Mouse (Mus musculus) CH12.LX (cell line): ENCODE data around the gene Osgin1. TPM values are rescaled to one million over a fixed set of nuclear protein-coding genes. Genes with fewer than 3 reads are reported as not detected.

Source experiments
- DNase-seq: peaks from one replicate; pipeline ENCODE4 v3.0.0-alpha.2; 2013; ENCODE audit errors: extremely low read depth
- H3K27ac ChIP-seq: 2 replicates; pipeline ENCODE4 v1.5.1; 2012; ENCODE audit warnings: low read depth, mild to moderate bottlenecking, control low read depth, moderate library complexity; ENCODE audit not compliant: insufficient read depth
- H3K27me3 ChIP-seq: replicated peaks from 2 replicates; pipeline ENCODE3; 2012; ENCODE audit warnings: inconsistent platforms
- H3K36me3 ChIP-seq, 2 experiments: replicated peaks in 1 of 2; 2 replicates each; pipeline versions ENCODE3 to v1.6.1; 2012; ENCODE audit warnings: inconsistent platforms in 1 of 2, low read length in 1 of 2, mild to moderate bottlenecking in 1 of 2, mixed read lengths in 1 of 2, moderate library complexity in 1 of 2; ENCODE audit not compliant: control insufficient read depth in 1 of 2, insufficient read depth in 1 of 2
- H3K4me1 ChIP-seq, 2 experiments: 2 replicates each; pipeline ENCODE4 v1.6.1; 2012; ENCODE audit warnings: inconsistent platforms in 1 of 2, moderate library complexity in 1 of 2; ENCODE audit not compliant: insufficient read depth in 2 of 2, control insufficient read depth in 1 of 2
- H3K4me2 ChIP-seq: 2 replicates; pipeline ENCODE4 v1.6.1; 2012; ENCODE audit warnings: low read depth, mild to moderate bottlenecking, control low read depth; ENCODE audit not compliant: poor library complexity, insufficient read depth, severe bottlenecking
- H3K4me3 ChIP-seq, 3 experiments: fragments of 150-350 bp in 1 of 3; sonication (generic) in 1 of 3; replicated peaks in 1 of 3; 2 replicates each; pipeline versions ENCODE3 to v1.5.1; 2011 to 2012; ENCODE audit warnings: low read depth in 2 of 3, low read length in 2 of 3, mild to moderate bottlenecking in 2 of 3, moderate library complexity in 2 of 3, control low read depth in 1 of 3, improper control_type of control experiment in 1 of 3, inconsistent platforms in 1 of 3, mixed read lengths in 1 of 3; ENCODE audit not compliant: poor library complexity in 1 of 3
- H3K79me2 ChIP-seq: replicated peaks from 2 replicates; pipeline ENCODE4 v1.6.1; 2012; ENCODE audit warnings: mild to moderate bottlenecking, moderate library complexity; ENCODE audit not compliant: control insufficient read depth, poor library complexity, insufficient read depth, severe bottlenecking; ENCODE audit errors: extremely low read depth
- H3K9ac ChIP-seq: 2 replicates; pipeline ENCODE4 v1.6.1; 2012; ENCODE audit warnings: low read depth, mild to moderate bottlenecking, control low read depth, moderate library complexity; ENCODE audit not compliant: insufficient read depth
- H3K9me3 ChIP-seq: replicated peaks from 2 replicates; pipeline ENCODE3; 2012; ENCODE audit warnings: low read length, inconsistent platforms, mixed read lengths
- BHLHE40 ChIP-seq: IDR thresholded peaks from 2 replicates; pipeline ENCODE4 v1.6.1; 2011; ENCODE audit warnings: mild to moderate bottlenecking, low read depth, low read length, improper control_type of control experiment
- CHD1 ChIP-seq: IDR thresholded peaks from 2 replicates; pipeline ENCODE4 v1.6.1; 2012; ENCODE audit warnings: low read depth, low read length, improper control_type of control experiment, inconsistent platforms
- CTCF ChIP-seq, 2 experiments: IDR thresholded peaks in 1 of 2; conservative IDR thresholded peaks in 1 of 2; 2 replicates each; pipeline ENCODE4 v1.5.1; 2011 to 2012; ENCODE audit warnings: low read depth in 2 of 2, low read length in 2 of 2, improper control_type of control experiment in 1 of 2, inconsistent platforms in 1 of 2, mild to moderate bottlenecking in 1 of 2, moderate library complexity in 1 of 2
- GABPA ChIP-seq: IDR thresholded peaks from 2 replicates; pipeline ENCODE4 v1.6.1; 2012; ENCODE audit warnings: low read depth, low read length, improper control_type of control experiment, inconsistent platforms; ENCODE audit not compliant: insufficient replicate concordance
- HCFC1 ChIP-seq: IDR thresholded peaks from 2 replicates; pipeline ENCODE4 v1.6.1; 2012; ENCODE audit warnings: low read depth, mild to moderate bottlenecking, inconsistent platforms, low read length, improper control_type of control experiment
- JUND ChIP-seq: conservative IDR thresholded peaks from 2 replicates; pipeline ENCODE4 v1.6.1; 2011; ENCODE audit warnings: low read depth, low read length, improper control_type of control experiment
- KAT2A ChIP-seq: IDR thresholded peaks from 2 replicates; pipeline ENCODE4 v1.6.1; 2012; ENCODE audit warnings: low read length, improper control_type of control experiment, inconsistent platforms; ENCODE audit not compliant: insufficient replicate concordance
- MAX ChIP-seq: IDR thresholded peaks from 2 replicates; pipeline ENCODE4 v1.6.1; 2011; ENCODE audit warnings: low read length, improper control_type of control experiment
- MAZ ChIP-seq: IDR thresholded peaks from 2 replicates; pipeline ENCODE4 v1.6.1; 2012; ENCODE audit warnings: low read depth, mild to moderate bottlenecking, inconsistent platforms, low read length, improper control_type of control experiment, moderate library complexity
- MXI1 ChIP-seq: IDR thresholded peaks from 2 replicates; pipeline ENCODE4 v1.6.1; 2011; ENCODE audit warnings: mild to moderate bottlenecking, low read depth, low read length, improper control_type of control experiment
- PAX5 ChIP-seq: IDR thresholded peaks from 2 replicates; pipeline ENCODE4 v1.6.1; 2012; ENCODE audit warnings: low read length, inconsistent platforms, mixed read lengths
- POLR2A ChIP-seq: IDR thresholded peaks from 2 replicates; pipeline ENCODE4 v1.6.1; 2011; ENCODE audit warnings: low read depth, mild to moderate bottlenecking, improper control_type of control experiment, low read length
- SMC3 ChIP-seq: IDR thresholded peaks from 2 replicates; pipeline ENCODE4 v1.6.1; 2011; ENCODE audit warnings: low read depth, low read length, improper control_type of control experiment
- USF2 ChIP-seq: conservative IDR thresholded peaks from 2 replicates; pipeline ENCODE4 v1.6.1; 2011; ENCODE audit warnings: low read depth, low read length, improper control_type of control experiment
- ZC3H11A ChIP-seq: IDR thresholded peaks from 2 replicates; pipeline ENCODE4 v1.6.1; 2012; ENCODE audit warnings: low read depth, mild to moderate bottlenecking, inconsistent platforms, low read length, improper control_type of control experiment
- ZKSCAN1 ChIP-seq: IDR thresholded peaks from 2 replicates; pipeline ENCODE4 v1.6.1; 2012; ENCODE audit warnings: low read depth, inconsistent platforms, low read length, improper control_type of control experiment, borderline replicate concordance
- ZNF384 ChIP-seq: IDR thresholded peaks from 2 replicates; pipeline ENCODE4 v1.6.1; 2012; ENCODE audit warnings: low read depth, low read length, improper control_type of control experiment, inconsistent platforms
- dilution Hi-C: fragments of 300-500 bp; cut with MboI; formaldehyde crosslinking; loops from 2 replicates; pipeline ENCODE4 v1.14.3; 2020; ENCODE audit warnings: low sequenced_read_pairs; ENCODE audit not compliant: extremely low pct_unique_long_range_greater_than_20kb, extremely low pct_ligation_motif_present
- in situ Hi-C: fragments of 300-500 bp; cut with MboI; formaldehyde crosslinking; loops from 3 replicates; pipeline ENCODE4 v1.14.3; 2019; ENCODE audit warnings: low sequenced_read_pairs, low pct_ligation_motif_present, low pct_unique_long_range_greater_than_20kb, mixed read lengths
- polyA plus RNA-seq: library from polyadenylated mRNA; unstranded; fragments of >175 nt; gene quantifications from 2 replicates; pipeline ENCODE4 v1.2.1, GENCODE M21; 2012; ENCODE audit warnings: low read depth; ENCODE audit not compliant: insufficient read length
- total RNA-seq, 2 experiments: library from RNA; depleted of rRNA; stranded (reverse); fragments of 300-350 nt in 1 of 2; fragments of >200 nt in 1 of 2; gene quantifications; 2 replicates each; pipeline ENCODE4 v1.2.3; 2012 to 2014

Osgin1 gene
- total and polyA plus RNA-seq, 3 experiments, result 0.15 to 3.0 (median 0.47) TPM

GRCm38 (mm10) chr8:119424740-119425139, 9.2 kb upstream of the Osgin1 start:
- Histone ChIP-seq H3K4me3 (peak overlapping the region in 1 of 3 experiments; percentile 10), H3K9ac (no peak overlapping the region), H3K79me2 (no peaks in the 10 kb centered on the region), H3K9me3 (no peaks in the 10 kb centered on the region), H3K27me3 (no peaks in the 10 kb centered on the region), H3K27ac (peak overlapping the region; percentile 54), H3K4me2 (no peak overlapping the region), H3K36me3 (no peaks in the 10 kb centered on the region), H3K4me1 (peaks cover 67 to 97% of the 10 kb centered on the region in 2 experiments)
- in situ Hi-C loops (no loop called here), dilution Hi-C loops (no loop called here)
- peak; percentile 41 for DNase-seq
- TF ChIP-seq BHLHE40 (peak; percentile 59), JUND (no peak), MAX (no peak)

- no peak overlapping the region for H3K4me3 ChIP-seq
- no peak for DNase-seq
- no peaks in the 10 kb centered on the region for H3K79me2 ChIP-seq
- H3K27ac ChIP-seq, result no peak overlapping the region
- no peak overlapping the region for H3K4me2 ChIP-seq
- H3K9ac ChIP-seq, result no peak overlapping the region
- dilution Hi-C loops, result no loop called here
- H3K4me1 ChIP-seq, result peaks cover 65 to 92% of the 10 kb centered on the region in 2 experiments
- H3K9me3 ChIP-seq, result no peaks in the 10 kb centered on the region
- no peaks in the 10 kb centered on the region for H3K27me3 ChIP-seq
- in situ Hi-C loops, result no loop called here
- H3K36me3 ChIP-seq, result no peaks in the 10 kb centered on the region
- TF ChIP-seq HCFC1, result no peak
- TF ChIP-seq CHD1, result no peak
- no peak for TF ChIP-seq KAT2A
- peak in 1 of 2 experiments; percentile 14; a peak in 2 of 4 replicates for TF ChIP-seq CTCF (conservative IDR thresholded peaks at IDR 0.05 in 1 of 2, IDR thresholded peaks at IDR 0.05 in 1 of 2; ENCODE audit: low read depth in 2 of 2, low read length in 2 of 2)
- TF ChIP-seq, all 38 proteins: peak for 1
Measured at GRCm38 (mm10) chr8:119425533-119425932, 8.4 kb upstream of the Osgin1 start.

- Histone ChIP-seq H3K9me3 (no peaks in the 10 kb centered on the region), H3K27ac (no peak overlapping the region), H3K27me3 (no peaks in the 10 kb centered on the region), H3K4me2 (no peak overlapping the region), H3K79me2 (no peaks in the 10 kb centered on the region), H3K9ac (no peak overlapping the region), H3K4me1 (peaks cover 63 to 85% of the 10 kb centered on the region in 2 experiments), H3K36me3 (no peaks in the 10 kb centered on the region), H3K4me3 (no peak overlapping the region)
- DNase-seq, result no peak
- in situ Hi-C loops, result no loop called here
- dilution Hi-C loops, result no loop called here
- TF ChIP-seq ZKSCAN1 (no peak), CTCF (conservative IDR thresholded peaks at IDR 0.05 in 1 of 2, IDR thresholded peaks at IDR 0.05 in 1 of 2; ENCODE audit: low read depth in 2 of 2, low read length in 2 of 2) (no peak), POLR2A (no peak), MAX (no peak), GABPA (no peak), MAZ (no peak), PAX5 (no peak), ZNF384 (no peak), SMC3 (no peak), USF2 (no peak), MXI1 (no peak), ZC3H11A (no peak)
Measured at GRCm38 (mm10) chr8:119426069-119426735, 7.7 kb upstream of the Osgin1 start.
